Mouse (Mus musculus) C2C12 (cell line): ENCODE results near the gene Irgc1. TPM values are rescaled to one million over a fixed set of nuclear protein-coding genes. Genes with fewer than 3 reads are reported as not detected.
"Not testable (repeated sequence)": the region's sequence is repeated elsewhere in the genome, so short reads cannot be mapped to it uniquely, and the experiment has no call there.

Experiments used
- H3K27me3 ChIP-seq: one replicate; pipeline ENCODE4 v1.6.1; 2011; ENCODE audit not compliant: control insufficient read depth, insufficient read depth, insufficient read length
- H3K36me3 ChIP-seq: one replicate; pipeline ENCODE4 v1.6.1; 2011; ENCODE audit not compliant: control insufficient read depth, insufficient read depth
- H3K4me3 ChIP-seq: one replicate; pipeline ENCODE4 v1.5.1; 2011; ENCODE audit warnings: mild to moderate bottlenecking, control low read depth; ENCODE audit not compliant: poor library complexity, insufficient read depth, severe bottlenecking
- H3K79me2 ChIP-seq: one replicate; pipeline ENCODE4 v1.6.1; 2011; ENCODE audit not compliant: control insufficient read depth, insufficient read depth
- H3K79me3 ChIP-seq: one replicate; pipeline ENCODE4 v1.6.1; 2011; ENCODE audit warnings: low read depth, control low read depth
- H3ac ChIP-seq: one replicate; pipeline ENCODE3; 2011; ENCODE audit warnings: low read depth; ENCODE audit not compliant: control insufficient read depth, insufficient read length
- CEBPB ChIP-seq: IDR thresholded peaks from one replicate; pipeline ENCODE4 v1.6.1; 2011; ENCODE audit warnings: low read depth, mild to moderate bottlenecking, control low read depth, moderate library complexity
- CTCF ChIP-seq: IDR thresholded peaks from one replicate; pipeline ENCODE4 v1.5.1; 2011; ENCODE audit not compliant: control insufficient read depth, insufficient read depth, insufficient read length
- FOSL1 ChIP-seq: IDR thresholded peaks from one replicate; pipeline ENCODE4 v1.8.0; 2011; ENCODE audit warnings: mild to moderate bottlenecking, low read length; ENCODE audit not compliant: poor library complexity, insufficient read depth, severe bottlenecking
- MAX ChIP-seq: IDR thresholded peaks from one replicate; pipeline ENCODE4 v1.6.1; 2011; ENCODE audit warnings: mild to moderate bottlenecking, control low read depth
- MYOD1 ChIP-seq: IDR thresholded peaks from one replicate; pipeline ENCODE4 v1.6.1; 2011; ENCODE audit warnings: low read depth; ENCODE audit not compliant: control insufficient read depth, insufficient read length
- MYOG ChIP-seq: IDR thresholded peaks from one replicate; pipeline ENCODE4 v1.6.1; 2011; ENCODE audit not compliant: control insufficient read depth, insufficient read length; ENCODE audit errors: extremely low read depth
- USF1 ChIP-seq: IDR thresholded peaks from one replicate; pipeline ENCODE4 v1.6.1; 2011; ENCODE audit warnings: low read depth, mild to moderate bottlenecking, control low read depth, moderate library complexity
- polyA plus RNA-seq: library from polyadenylated mRNA; unstranded; fragments of >200 nt; fragmentation: generic; extraction: Trizol; gene quantifications from one replicate; pipeline ENCODE4 v1.2.1, GENCODE M21; 2012; ENCODE audit warnings: missing spikeins

Irgc1 gene
- polyA plus RNA-seq, 1 experiment = 0.33 TPM

DNA sequence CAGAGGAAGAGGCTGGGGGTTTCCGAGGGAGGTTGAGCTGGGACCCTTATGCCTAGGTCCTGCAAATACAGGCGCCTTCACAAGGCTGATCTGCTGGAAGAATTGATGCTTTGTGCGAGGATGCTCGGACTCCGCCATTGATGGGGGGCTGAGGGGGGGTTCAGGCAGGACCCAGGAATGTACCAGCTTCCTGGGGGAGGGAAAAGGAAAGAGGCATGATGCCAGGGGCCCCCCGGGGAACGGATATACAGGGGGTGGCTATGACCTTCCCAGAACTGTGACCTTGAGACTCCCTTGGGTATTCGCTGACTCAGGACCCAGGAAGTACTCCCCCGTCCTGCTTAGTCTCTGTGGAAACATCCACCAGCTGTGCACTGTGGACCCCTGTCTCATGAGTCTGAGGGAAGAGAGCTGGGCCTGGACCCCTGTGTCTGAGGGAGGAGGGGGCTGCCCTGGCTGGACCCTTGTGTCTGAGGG, 34.6 kb upstream of the Irgc1 start:
- Histone ChIP-seq H3K27me3 (no peaks in the 10 kb centered on the region), H3K79me3 (no peaks in the 10 kb centered on the region), H3ac (no peak overlapping the region), H3K79me2 (no peaks in the 10 kb centered on the region), H3K36me3 (no peaks in the 10 kb centered on the region), H3K4me3 (no peak overlapping the region)
- TF ChIP-seq MAX (no peak), CEBPB (no peak), MYOG (no peak), USF1 (no peak), CTCF (no peak), FOSL1 (no peak), MYOD1 (no peak)

DNA sequence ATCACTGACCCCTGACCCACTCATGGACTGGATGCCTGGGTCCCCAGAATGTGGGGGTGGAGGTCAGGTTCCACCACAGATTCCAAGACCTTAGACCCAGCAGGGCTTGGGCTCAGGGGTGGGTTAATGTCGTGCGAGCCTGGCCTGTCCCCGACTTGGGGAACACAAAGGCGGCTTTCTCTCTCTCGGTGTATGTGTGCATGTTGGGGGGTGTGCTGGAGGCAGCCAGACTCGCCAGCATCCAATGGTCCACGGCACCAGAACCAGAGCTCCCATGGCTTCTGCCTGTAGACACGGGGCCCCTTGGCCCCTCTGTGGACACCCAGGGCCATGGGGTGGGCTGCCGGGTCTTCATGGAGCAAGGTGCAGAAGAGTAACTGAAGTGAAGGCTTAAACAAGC, 33.4 kb upstream of the Irgc1 start:
- Histone ChIP-seq H3K79me2 (no peaks in the 10 kb centered on the region), H3K27me3 (no peaks in the 10 kb centered on the region), H3K36me3 (no peaks in the 10 kb centered on the region), H3K4me3 (no peak overlapping the region), H3K79me3 (no peaks in the 10 kb centered on the region), H3ac (no peak overlapping the region)
- TF ChIP-seq CTCF (no peak), MYOG (no peak), FOSL1 (no peak), USF1 (no peak)

DNA sequence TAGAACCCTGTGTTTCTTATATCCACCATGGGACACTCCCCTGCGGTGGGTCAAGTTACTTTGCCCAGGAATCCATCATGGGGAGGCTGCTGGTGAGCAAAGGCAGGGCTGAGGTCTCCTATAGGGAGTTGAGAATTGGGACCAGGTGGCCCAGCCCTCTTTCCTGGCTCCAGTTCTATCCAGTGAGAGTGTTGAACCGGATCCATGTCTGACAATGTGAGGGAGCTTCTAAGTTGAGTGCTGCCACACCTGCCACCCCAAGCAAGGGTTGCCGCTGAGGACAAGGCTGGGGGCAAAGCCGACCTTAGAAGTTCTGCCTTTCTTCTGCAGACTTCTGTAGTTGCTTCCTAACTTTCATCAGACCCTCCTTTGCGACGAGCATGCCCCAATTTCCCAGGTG, 31.2 kb upstream of the Irgc1 start:
- not testable (repeated sequence) for H3K36me3 ChIP-seq, H3K79me3 ChIP-seq, H3K27me3 ChIP-seq, H3ac ChIP-seq, H3K4me3 ChIP-seq, H3K79me2 ChIP-seq

DNA sequence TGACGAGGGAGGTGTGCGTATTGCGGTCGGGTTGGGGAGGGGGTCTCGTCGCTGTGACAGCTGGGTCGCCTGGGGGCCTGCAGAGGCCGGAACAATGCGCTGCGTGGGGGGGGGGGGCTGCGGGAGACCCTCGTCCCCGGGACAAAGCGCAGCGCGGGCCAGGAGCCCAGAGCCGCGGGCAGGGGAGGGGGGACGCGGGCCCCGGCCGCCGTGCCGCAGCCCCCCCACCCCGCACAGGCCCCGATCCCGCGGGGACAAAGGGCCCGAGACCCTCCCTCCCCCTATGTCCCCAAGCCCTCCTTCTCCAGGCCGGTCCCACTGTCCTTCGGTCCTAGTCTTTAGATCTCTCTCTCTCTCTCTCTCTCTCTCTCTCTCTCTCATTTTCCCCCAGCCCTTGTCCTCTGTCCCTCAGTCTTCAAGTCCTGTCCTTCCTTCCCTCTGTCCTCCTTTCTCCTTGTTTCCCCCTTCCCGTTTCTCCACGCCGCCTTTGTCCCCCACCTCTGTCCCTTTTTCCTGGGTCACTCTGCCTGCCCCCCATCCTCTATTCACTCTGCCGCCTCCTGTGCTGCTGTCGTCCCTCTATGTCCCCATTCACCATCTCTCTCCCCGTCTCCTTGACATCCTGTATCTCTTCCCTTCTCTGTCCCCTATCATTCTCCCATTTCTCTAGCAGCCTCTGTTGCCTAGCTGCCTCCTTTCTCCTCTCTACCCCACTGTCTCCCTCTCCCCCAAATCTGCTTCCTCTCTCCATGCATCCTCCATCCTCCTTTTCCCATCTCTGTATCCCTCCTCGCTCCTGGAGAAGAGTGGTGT, 30.3 kb upstream of the Irgc1 start:
- Histone ChIP-seq H3K27me3 (no peaks in the 10 kb centered on the region), H3K79me3 (no peaks in the 10 kb centered on the region), H3K36me3 (peaks cover 4% of the 10 kb centered on the region), H3K79me2 (no peaks in the 10 kb centered on the region), H3K4me3 (peak overlapping the region; percentile 46), H3ac (peak overlapping the region; percentile 49)
- TF ChIP-seq MYOG (no peak), USF1 (no peak), CEBPB (no peak), FOSL1 (no peak), MYOD1 (no peak), MAX (no peak), CTCF (no peak)

DNA sequence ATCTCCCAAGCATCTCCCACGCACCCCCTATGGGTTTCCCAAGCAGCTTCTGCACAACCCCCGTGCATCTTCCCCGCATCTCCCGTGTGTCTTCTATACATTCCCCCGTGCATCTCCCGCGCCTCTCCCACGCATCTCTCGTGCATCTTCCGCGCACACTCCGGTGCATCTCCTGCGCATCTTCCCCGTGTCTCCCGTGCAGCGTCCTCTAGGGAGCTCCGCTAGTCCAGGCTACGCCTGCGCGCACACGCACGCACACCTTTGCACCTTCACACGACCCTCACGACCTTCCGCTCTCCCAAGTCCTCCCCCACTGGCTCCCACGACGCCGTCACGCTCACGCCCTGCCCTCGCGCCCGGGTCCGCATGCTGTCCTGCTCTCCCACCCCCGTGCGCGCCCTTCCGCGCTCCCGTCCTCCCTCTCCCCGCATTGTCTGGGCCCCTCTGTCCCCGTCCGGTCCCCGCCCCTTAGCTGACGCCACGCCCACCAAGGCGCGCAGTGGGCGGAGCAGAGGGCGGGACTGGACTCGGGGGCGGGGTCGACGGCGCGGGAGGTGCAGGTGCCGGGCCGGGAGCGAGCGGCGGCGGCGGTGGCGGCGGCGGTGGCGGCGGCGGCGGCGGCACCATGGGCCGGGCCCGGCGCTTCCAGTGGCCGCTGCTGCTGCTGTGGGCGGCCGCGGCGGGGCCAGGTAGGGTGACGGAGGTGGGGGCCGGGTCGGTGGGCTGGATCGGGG, 29.5 kb upstream of the Irgc1 start, which contains the start of gene Cadm4:
Gene Cadm4, plus strand, starts transcription at position 550 of the 734 bp plus-strand sequence.
- no peaks in the 10 kb centered on the region for H3K27me3 ChIP-seq
- H3K36me3 ChIP-seq = peaks cover 12% of the 10 kb centered on the region
- no peak for TF ChIP-seq MAX
- no peak for TF ChIP-seq CEBPB
- TF ChIP-seq FOSL1 = no peak
- TF ChIP-seq MYOG = no peak
- no peak for TF ChIP-seq USF1
- no peak for TF ChIP-seq MYOD1
- no peaks in the 10 kb centered on the region for H3K79me2 ChIP-seq
- peak within 1 kb of the TSS; percentile 72 for H3ac ChIP-seq
- H3K79me3 ChIP-seq = no peaks in the 10 kb centered on the region
- peak within 1 kb of the TSS; percentile 46 for H3K4me3 ChIP-seq

DNA sequence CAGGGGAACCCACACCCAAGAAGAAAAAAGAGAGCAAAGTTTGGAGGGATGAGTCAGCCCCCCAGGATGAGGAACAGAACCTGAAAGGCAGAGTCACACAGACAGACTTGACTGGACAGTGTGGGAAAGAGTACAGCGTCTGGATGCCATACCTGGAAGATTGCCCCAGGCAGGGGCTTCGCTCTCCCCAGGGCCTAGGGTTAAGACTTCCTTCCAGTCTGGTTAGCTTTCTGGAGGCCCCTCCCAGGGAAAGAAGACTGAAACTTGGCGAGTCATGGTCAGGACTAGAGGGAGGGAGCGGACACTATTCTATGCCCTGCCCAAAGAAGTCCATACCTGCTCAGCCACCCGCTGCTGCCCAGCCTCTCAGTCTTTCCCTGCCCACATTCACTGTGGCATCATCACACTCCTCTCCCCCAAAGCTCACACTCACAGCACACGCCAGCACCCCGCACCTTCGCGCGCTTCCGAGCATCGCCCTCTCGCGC, 28.9 kb upstream of the Irgc1 start:
- H3K79me2 ChIP-seq = no peaks in the 10 kb centered on the region
- no peaks in the 10 kb centered on the region for H3K79me3 ChIP-seq
- peak overlapping the region; percentile 46 for H3K4me3 ChIP-seq
- TF ChIP-seq MAX = no peak
- TF ChIP-seq CEBPB = no peak
- no peak for TF ChIP-seq USF1
- no peak for TF ChIP-seq MYOG
- no peak for TF ChIP-seq FOSL1
- TF ChIP-seq MYOD1 = no peak
- TF ChIP-seq CTCF = no peak
- peak overlapping the region; percentile 72 for H3ac ChIP-seq
- H3K36me3 ChIP-seq = peaks cover 12% of the 10 kb centered on the region
- H3K27me3 ChIP-seq = no peaks in the 10 kb centered on the region
